Mouse (Mus musculus) bone marrow macrophage, adult 2 months (primary cell): ENCODE measurements around the gene Fam114a2.

Experiments used
- CTCF ChIP-seq: IDR thresholded peaks from 2 replicates; pipeline ENCODE4 v1.5.1; 2012; ENCODE audit warnings: low read depth, mild to moderate bottlenecking, low read length, moderate library complexity
- POLR2A ChIP-seq: IDR thresholded peaks from 2 replicates; pipeline ENCODE4 v1.6.1; 2012; ENCODE audit warnings: mild to moderate bottlenecking, low read depth, low read length, borderline replicate concordance

- TF ChIP-seq CTCF (no peak), POLR2A (no peak)
Measured at GRCm38 (mm10) chr11:57474296-57474941, 44.0 kb downstream of the Fam114a2 start.
